Mouse (Mus musculus): ENCODE results near the gene Afdn.
"Not testable (repeated sequence)": the region's sequence is repeated elsewhere in the genome, so short reads cannot be mapped to it uniquely, and the experiment has no call there.

Gene Afdn

GRCm38 (mm10) chr17:13738916-13739315, 21.4 kb upstream of the Afdn start:
- DNase-seq (ENCODE audit: low spot score in 2 of 2), result no peak

- DNase-seq (ENCODE audit: low spot score in 2 of 2), result no peak
Measured at GRCm38 (mm10) chr17:13739981-13740380, 20.4 kb upstream of the Afdn start.

- DNase-seq (ENCODE audit: low spot score in 2 of 2), result no peak
Measured at GRCm38 (mm10) chr17:13740796-13741195, 19.5 kb upstream of the Afdn start.

GRCm38 (mm10) chr17:13741611-13742010, 18.7 kb upstream of the Afdn start:
- DNase-seq (ENCODE audit: low spot score in 2 of 2), result no peak

GRCm38 (mm10) chr17:13742334-13742733, 18.0 kb upstream of the Afdn start:
- no peak for DNase-seq (ENCODE audit: low spot score in 2 of 2)

DNA sequence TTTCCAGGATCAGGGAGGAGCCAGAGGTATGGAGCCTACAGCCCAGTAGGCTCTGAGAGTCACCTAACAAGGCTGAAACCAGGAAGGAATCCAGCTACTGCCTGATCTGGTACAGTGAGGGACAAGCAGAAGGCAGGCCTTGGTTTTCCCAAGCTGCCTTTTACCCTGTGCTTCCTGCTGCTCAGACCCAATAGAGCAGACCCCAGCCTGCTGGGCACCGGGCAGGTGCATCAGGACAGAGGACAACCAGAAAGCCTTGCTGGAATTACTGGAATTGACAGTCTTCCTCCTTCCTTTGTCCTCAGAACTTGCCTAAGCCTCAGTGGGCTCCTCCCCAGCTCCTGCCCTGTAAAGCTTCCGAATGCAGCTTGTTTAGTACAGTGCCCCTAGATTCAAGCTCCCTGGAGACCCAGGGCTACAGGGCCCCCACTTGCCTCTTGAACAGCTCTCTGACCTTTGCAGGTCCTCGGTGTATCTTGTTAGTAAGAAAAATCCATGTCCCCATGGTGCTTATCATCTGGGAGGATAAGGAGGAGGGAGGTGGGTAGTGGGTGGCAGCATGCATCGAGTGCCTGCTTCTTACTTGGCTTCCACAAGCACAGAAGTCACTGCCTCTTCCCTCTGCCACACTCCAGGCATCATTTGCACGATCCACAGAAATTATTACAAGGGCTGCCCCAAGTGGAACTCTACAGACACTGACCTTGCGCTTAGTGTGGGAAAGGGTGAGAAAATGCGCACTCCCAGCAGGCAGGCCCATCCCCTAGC, 17.2 kb upstream of the Afdn start:
- DNase-seq (ENCODE audit: low spot score in 2 of 2), result no peak

GRCm38 (mm10) chr17:13743709-13744079, 16.6 kb upstream of the Afdn start:
- DNase-seq (ENCODE audit: low spot score in 2 of 2), result no peak

GRCm38 (mm10) chr17:13744219-13744618, 16.1 kb upstream of the Afdn start:
- no peak for DNase-seq (ENCODE audit: low spot score in 2 of 2)

DNA sequence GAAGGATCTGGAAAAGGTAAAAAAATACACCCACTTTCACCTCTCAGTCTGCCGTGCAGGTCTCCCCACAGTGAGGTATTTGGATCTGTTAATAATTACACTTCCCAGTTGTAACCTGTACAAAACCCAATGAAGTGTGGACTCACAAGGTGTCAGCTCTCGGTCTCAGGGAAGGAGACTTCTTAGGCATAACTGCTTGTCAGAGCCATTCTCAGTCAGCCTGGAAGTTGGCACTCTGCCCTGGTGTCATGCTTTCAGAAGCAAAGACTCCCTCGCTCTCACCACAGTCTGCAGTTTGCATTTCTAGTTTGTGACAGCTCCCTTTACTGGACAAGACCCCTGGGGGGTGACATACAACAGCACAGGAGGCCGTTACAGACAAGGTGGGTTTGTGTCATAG, 15.5 kb upstream of the Afdn start:
- no peak for DNase-seq (ENCODE audit: low spot score in 2 of 2)

DNA sequence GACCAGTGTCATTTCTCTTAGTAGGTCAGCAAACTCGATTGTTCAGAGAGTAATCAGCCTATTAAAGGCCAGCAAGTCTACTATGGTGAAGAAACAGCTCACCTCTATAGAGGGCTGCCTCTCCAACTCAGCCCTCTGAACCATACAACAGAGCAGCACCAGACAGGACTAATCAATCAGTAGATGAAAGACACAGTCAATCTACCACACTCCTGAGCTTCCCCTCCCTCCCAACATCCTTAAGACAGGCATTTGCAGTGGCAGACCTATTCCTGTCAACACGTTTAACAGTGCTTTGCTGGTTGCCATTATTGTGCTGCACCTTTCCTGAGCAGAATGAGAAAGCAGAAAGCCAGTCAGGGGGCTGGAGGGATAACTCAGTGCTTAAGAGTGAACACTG, 15.0 kb upstream of the Afdn start:
- DNase-seq (ENCODE audit: low spot score in 2 of 2), result peak in 1 of 2 experiments; percentile 29

- peak in 1 of 2 experiments; percentile 52 for DNase-seq (ENCODE audit: low spot score in 2 of 2)
Measured at GRCm38 (mm10) chr17:13746330-13746729, 14.0 kb upstream of the Afdn start.

GRCm38 (mm10) chr17:13747681-13748080, 12.7 kb upstream of the Afdn start:
- no peak for DNase-seq (ENCODE audit: low spot score in 2 of 2)

DNA sequence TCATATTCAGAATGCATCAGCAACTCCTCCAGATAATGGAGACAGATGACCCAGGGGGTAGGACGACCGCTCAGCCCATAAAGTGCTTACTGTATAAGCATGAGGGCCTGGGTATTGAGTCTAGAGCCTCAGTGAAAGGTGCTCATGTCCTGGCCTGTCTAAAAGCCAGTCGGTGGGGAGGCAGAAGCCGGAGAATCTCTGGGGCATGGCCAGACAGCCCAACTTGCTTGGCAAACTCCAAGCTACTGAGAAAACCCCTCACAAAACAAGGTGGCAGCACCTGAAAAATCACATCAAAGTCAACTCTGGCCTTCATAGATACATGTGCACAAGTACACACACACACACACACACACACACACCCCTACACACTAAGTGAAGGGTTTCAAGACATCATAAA, 11.3 kb upstream of the Afdn start:
- DNase-seq (ENCODE audit: low spot score in 2 of 2), result no peak

- DNase-seq (ENCODE audit: low spot score in 2 of 2), result no peak
Measured at GRCm38 (mm10) chr17:13753918-13754317, 6.4 kb upstream of the Afdn start.

DNA sequence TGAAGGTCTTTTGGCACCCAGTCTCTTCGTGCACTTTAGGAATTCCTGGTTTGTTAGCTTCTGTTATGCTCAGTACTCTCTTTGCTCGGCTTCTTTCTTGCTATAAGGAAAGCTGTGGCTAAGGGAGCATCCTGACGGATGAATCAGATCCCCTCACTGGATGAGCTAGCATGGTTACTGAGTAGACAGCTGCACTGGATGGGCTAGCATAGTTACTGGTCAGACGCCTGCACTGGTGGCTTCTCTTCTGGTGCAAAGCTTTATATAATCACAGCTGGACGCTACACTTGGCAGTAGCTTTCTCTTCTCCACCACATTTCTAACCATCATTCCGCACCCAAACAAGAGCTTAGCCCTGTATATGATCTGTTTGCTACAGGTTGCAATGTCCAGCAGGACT, 5.4 kb upstream of the Afdn start:
- DNase-seq (ENCODE audit: low spot score in 2 of 2), result no peak

GRCm38 (mm10) chr17:13758586-13758985, 1.8 kb upstream of the Afdn start:
- DNase-seq (ENCODE audit: low spot score in 2 of 2), result no peak

- DNase-seq (ENCODE audit: low spot score in 2 of 2), result no peak
Measured at GRCm38 (mm10) chr17:13759156-13759852, 1.0 kb upstream of the Afdn start.

GRCm38 (mm10) chr17:13760675-13761178, 388 bp downstream of the Afdn start:
- no peak for DNase-seq (ENCODE audit: low spot score in 2 of 2)

DNA sequence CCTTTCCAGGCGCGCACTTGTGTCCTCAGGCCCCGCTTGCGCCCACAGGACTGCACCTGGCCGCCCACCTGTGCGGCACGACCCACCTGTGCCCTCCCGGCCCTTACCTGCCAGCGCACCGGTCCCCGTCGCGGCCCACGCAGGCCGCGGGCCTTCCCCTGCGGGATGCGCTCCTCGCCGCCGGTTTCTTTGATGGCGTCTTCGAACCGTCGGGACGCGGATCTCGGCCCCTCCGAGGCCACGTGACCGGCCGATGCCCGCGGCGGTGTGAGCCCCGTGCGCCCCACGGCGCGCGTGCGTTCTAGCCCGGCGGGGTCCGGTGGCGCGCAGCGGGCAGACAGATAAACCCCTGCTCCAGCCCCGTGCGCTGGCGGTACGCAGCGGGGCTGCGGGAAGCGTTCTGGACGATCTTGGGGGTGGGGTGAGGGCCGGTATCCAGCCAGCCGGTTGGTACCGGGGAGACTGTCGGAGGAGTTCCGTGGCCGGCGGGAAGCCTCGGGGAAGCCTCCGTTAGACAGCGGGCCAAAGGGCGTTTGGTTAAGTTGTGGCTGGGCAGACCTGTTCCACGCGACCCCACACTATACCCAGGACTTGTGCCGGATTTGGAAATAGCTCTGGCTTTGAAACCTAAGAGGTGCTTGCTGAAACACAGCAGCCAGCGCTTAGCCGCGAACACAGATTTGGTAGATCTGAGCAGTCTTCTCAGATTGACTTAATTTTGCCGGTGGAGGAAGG, 1.0 kb downstream of the Afdn start, which contains the start of gene Tcte2:
Gene Tcte2, minus strand, starts transcription at position 647 of the 735 bp plus-strand sequence.
- peak in 1 of 2 experiments; percentile 64 for DNase-seq (ENCODE audit: low spot score in 2 of 2)

- no peak for DNase-seq (ENCODE audit: low spot score in 2 of 2)
Measured at GRCm38 (mm10) chr17:13763819-13764218, 3.5 kb downstream of the Afdn start.

- not testable (repeated sequence) for DNase-seq (ENCODE audit: low spot score in 2 of 2)
Measured at GRCm38 (mm10) chr17:13764911-13765310, 4.6 kb downstream of the Afdn start.

GRCm38 (mm10) chr17:13768531-13768930, 8.2 kb downstream of the Afdn start:
- DNase-seq (ENCODE audit: low spot score in 2 of 2), result no peak

Measured in spleen, postnatal 4 days (tissue).